Mouse (Mus musculus) heart, postnatal 25 days (tissue): ENCODE measurements at regions not wholly inside any gene's neighbourhood (a gene's known extent, or its start where the extent isn't known, plus 50 kb on each side); places are given as distances from the start of the nearest gene placed in this dataset.

ENCODE experiments used
- DNase-seq: peaks from one replicate; pipeline ENCODE4 v3.0.0; 2022; ENCODE audit warnings: low spot score
- intact Hi-C: fragments of 180-260 bp; cut with DNase I; formaldehyde crosslinking; loops from one replicate; pipeline ENCODE4 v1.15.1; 2025

GRCm38 (mm10) chr4:39926021-39926591, 216.8 kb upstream of the Aco1 start:
- no peak for DNase-seq
- intact Hi-C loops = no loop called here

GRCm38 (mm10) chr4:39926594-39926993, 216.3 kb upstream of the Aco1 start:
- intact Hi-C loops = no loop called here
- no peak for DNase-seq

- intact Hi-C loops = no loop called here
- no peak for DNase-seq
These were observed 214.4 kb upstream of the Aco1 start for GRCm38 (mm10) chr4:39928491-39928890.

GRCm38 (mm10) chr4:39934025-39934708, 208.7 kb upstream of the Aco1 start:
- intact Hi-C loops = no loop called here
- no peak for DNase-seq

- intact Hi-C loops = no loop called here
- no peak for DNase-seq
These were observed 184.2 kb upstream of the Aco1 start for GRCm38 (mm10) chr4:39958687-39959086.

GRCm38 (mm10) chr4:39967938-39968337, 174.9 kb upstream of the Aco1 start:
- DNase-seq = no peak

GRCm38 (mm10) chr4:39991358-39991757, 151.5 kb upstream of the Aco1 start:
- DNase-seq = no peak
- intact Hi-C loops = no loop called here

More at GRCm38 (mm10) chr4:39967938-39968337, 174.9 kb upstream of the Aco1 start:
- intact Hi-C loops = no loop called here

GRCm38 (mm10) chr4:39991851-39992250, 151.0 kb upstream of the Aco1 start:
- DNase-seq = no peak
- intact Hi-C loops = no loop called here

- intact Hi-C loops = no loop called here
These were observed 144.0 kb upstream of the Aco1 start for GRCm38 (mm10) chr4:39998771-39999422.

GRCm38 (mm10) chr4:40014666-40015065, 128.2 kb upstream of the Aco1 start:
- intact Hi-C loops = no loop called here
- no peak for DNase-seq

More at GRCm38 (mm10) chr4:39998771-39999422, 144.0 kb upstream of the Aco1 start:
- no peak for DNase-seq

GRCm38 (mm10) chr4:40016856-40017255, 126.0 kb upstream of the Aco1 start:
- no peak for DNase-seq
- intact Hi-C loops = no loop called here

- intact Hi-C loops = no loop called here
- DNase-seq = no peak
These were observed 124.7 kb upstream of the Aco1 start for GRCm38 (mm10) chr4:40018208-40018607.

GRCm38 (mm10) chr4:40031361-40031760, 111.5 kb upstream of the Aco1 start:
- DNase-seq = no peak
- intact Hi-C loops = no loop called here

- intact Hi-C loops = no loop called here
- no peak for DNase-seq
These were observed 95.0 kb upstream of the Aco1 start for GRCm38 (mm10) chr4:40047846-40048245.

- DNase-seq = no peak
- intact Hi-C loops = no loop called here
These were observed 93.8 kb upstream of the Aco1 start for GRCm38 (mm10) chr4:40049086-40049485.

GRCm38 (mm10) chr4:40051848-40052247, 91.0 kb upstream of the Aco1 start:
- no peak for DNase-seq
- intact Hi-C loops = no loop called here

- intact Hi-C loops = no loop called here
- no peak for DNase-seq
These were observed 89.5 kb upstream of the Aco1 start for GRCm38 (mm10) chr4:40053391-40053790.

GRCm38 (mm10) chr4:40063751-40064456, 79.0 kb upstream of the Aco1 start:
- intact Hi-C loops = no loop called here
- DNase-seq = peak; percentile 2

GRCm38 (mm10) chr4:40064457-40064836, 78.4 kb upstream of the Aco1 start:
- intact Hi-C loops = no loop called here
- DNase-seq = no peak

- no peak for DNase-seq
- intact Hi-C loops = no loop called here
These were observed 71.8 kb upstream of the Aco1 start for GRCm38 (mm10) chr4:40070959-40071634.
